Mouse (Mus musculus) MEL (cell line): ENCODE measurements at regions not wholly inside any gene's neighbourhood (a gene's known extent, or its start where the extent isn't known, plus 50 kb on each side); places are given as distances from the start of the nearest gene placed in this dataset.

ENCODE experiments used
- DNase-seq: peaks from one replicate; pipeline ENCODE4 v3.0.0; 2011; ENCODE audit warnings: low read depth, low spot score
- H3K27ac ChIP-seq: 2 replicates; pipeline ENCODE4 v1.5.1; 2012; ENCODE audit warnings: low read depth, mild to moderate bottlenecking, control low read depth, low read length, moderate library complexity; ENCODE audit not compliant: control insufficient read depth
- H3K27me3 ChIP-seq, 2 experiments: fragments of 150-350 bp in 1 of 2; sonication (generic) in 1 of 2; 2 replicates each; pipeline ENCODE4 v1.6.1; 2012; ENCODE audit warnings: low read length in 2 of 2, mild to moderate bottlenecking in 2 of 2, improper control_type of control experiment in 1 of 2, moderate library complexity in 1 of 2; ENCODE audit not compliant: insufficient read depth in 2 of 2, control insufficient read depth in 1 of 2
- H3K36me3 ChIP-seq, 2 experiments: 2 replicates each; pipeline ENCODE4 v1.6.1; 2012 to 2014; ENCODE audit warnings: low read length in 2 of 2, improper control_type of control experiment in 1 of 2, inconsistent platforms in 1 of 2, mild to moderate bottlenecking in 1 of 2; ENCODE audit not compliant: insufficient read depth in 2 of 2, control insufficient read depth in 1 of 2
- H3K4me1 ChIP-seq, 2 experiments: fragments of 150-350 bp in 1 of 2; sonication (generic) in 1 of 2; 2 replicates each; pipeline ENCODE4 v1.6.1; 2012; ENCODE audit warnings: low read length in 2 of 2, improper control_type of control experiment in 1 of 2, mild to moderate bottlenecking in 1 of 2; ENCODE audit not compliant: insufficient read depth in 2 of 2, control insufficient read depth in 1 of 2
- H3K4me3 ChIP-seq, 2 experiments: fragments of 150-350 bp in 1 of 2; sonication (generic) in 1 of 2; 2 replicates each; pipeline ENCODE4 v1.5.1; 2012; ENCODE audit warnings: low read depth in 2 of 2, low read length in 2 of 2, mild to moderate bottlenecking in 2 of 2, moderate library complexity in 2 of 2, control low read depth in 1 of 2, improper control_type of control experiment in 1 of 2; ENCODE audit not compliant: control insufficient read depth in 1 of 2, insufficient read depth in 1 of 2
- H3K79me2 ChIP-seq: 2 replicates; pipeline ENCODE4 v1.6.1; 2012; ENCODE audit warnings: mild to moderate bottlenecking, low read length, moderate library complexity; ENCODE audit not compliant: control insufficient read depth, poor library complexity, insufficient read depth
- H3K9ac ChIP-seq: 2 replicates; pipeline ENCODE4 v1.6.1; 2012; ENCODE audit warnings: low read depth, mild to moderate bottlenecking, control low read depth, low read length, moderate library complexity; ENCODE audit not compliant: control insufficient read depth, poor library complexity, severe bottlenecking
- H3K9me3 ChIP-seq: fragments of 150-350 bp; sonication (generic); replicated peaks from 2 replicates; pipeline ENCODE4 v1.6.1; 2012; ENCODE audit warnings: mild to moderate bottlenecking, low read length, improper control_type of control experiment, moderate library complexity; ENCODE audit not compliant: insufficient read depth
- BHLHE40 ChIP-seq: IDR thresholded peaks from 2 replicates; pipeline ENCODE4 v1.6.1; 2012; ENCODE audit warnings: low read depth, mild to moderate bottlenecking, inconsistent platforms, low read length, improper control_type of control experiment, borderline replicate concordance
- CHD1 ChIP-seq: IDR thresholded peaks from 2 replicates; pipeline ENCODE4 v1.6.1; 2012; ENCODE audit warnings: low read depth, mild to moderate bottlenecking, inconsistent platforms, low read length, improper control_type of control experiment
- CTCF ChIP-seq, 3 experiments: IDR thresholded peaks in 2 of 3; conservative IDR thresholded peaks in 1 of 3; 2 replicates each; pipeline ENCODE4 v1.5.1; 2011 to 2012; ENCODE audit warnings: low read length in 3 of 3, low read depth in 2 of 3, mild to moderate bottlenecking in 2 of 3, improper control_type of control experiment in 1 of 3, inconsistent platforms in 1 of 3, mixed read lengths in 1 of 3, moderate library complexity in 1 of 3; ENCODE audit not compliant: control insufficient read depth in 1 of 3, insufficient read depth in 1 of 3, poor library complexity in 1 of 3, severe bottlenecking in 1 of 3
- EP300 ChIP-seq, 2 experiments: IDR thresholded peaks; 2 replicates each; pipeline ENCODE4 v1.6.1; 2011; ENCODE audit warnings: improper control_type of control experiment in 2 of 2, low read length in 2 of 2, low read depth in 1 of 2, mild to moderate bottlenecking in 1 of 2
- ETS1 ChIP-seq: IDR thresholded peaks from 2 replicates; pipeline ENCODE4 v1.6.1; 2012; ENCODE audit warnings: low read depth, mild to moderate bottlenecking, inconsistent platforms, low read length, improper control_type of control experiment, moderate library complexity
- GABPA ChIP-seq: IDR thresholded peaks from 2 replicates; pipeline ENCODE4 v1.6.1; 2012; ENCODE audit warnings: low read depth, mild to moderate bottlenecking, inconsistent platforms, low read length, improper control_type of control experiment, moderate library complexity
- GATA1 ChIP-seq: IDR thresholded peaks from 2 replicates; pipeline ENCODE4 v1.6.1; 2011; ENCODE audit warnings: low read depth, low read length, improper control_type of control experiment
- HCFC1 ChIP-seq: IDR thresholded peaks from 2 replicates; pipeline ENCODE4 v1.6.1; 2012; ENCODE audit warnings: low read depth, mild to moderate bottlenecking, inconsistent platforms, low read length, improper control_type of control experiment, moderate library complexity
- MAFK ChIP-seq: IDR thresholded peaks from 2 replicates; pipeline ENCODE4 v1.6.1; 2011; ENCODE audit warnings: low read depth, mild to moderate bottlenecking, low read length, improper control_type of control experiment, borderline replicate concordance
- MAX ChIP-seq: IDR thresholded peaks from 2 replicates; pipeline ENCODE4 v1.6.1; 2011; ENCODE audit warnings: low read length, improper control_type of control experiment
- MAZ ChIP-seq: IDR thresholded peaks from 2 replicates; pipeline ENCODE4 v1.6.1; 2012; ENCODE audit warnings: low read depth, mild to moderate bottlenecking, inconsistent platforms, low read length, improper control_type of control experiment
- MYC ChIP-seq: IDR thresholded peaks from 2 replicates; pipeline ENCODE4 v1.6.1; 2011; ENCODE audit warnings: low read depth, mild to moderate bottlenecking, low read length, improper control_type of control experiment, moderate library complexity
- NRF1 ChIP-seq: IDR thresholded peaks from 2 replicates; pipeline ENCODE4 v1.6.1; 2014; ENCODE audit warnings: low read depth, mild to moderate bottlenecking, inconsistent platforms, low read length, improper control_type of control experiment, moderate library complexity; ENCODE audit not compliant: poor library complexity, insufficient read depth, severe bottlenecking
- RAD21 ChIP-seq: IDR thresholded peaks from 2 replicates; pipeline ENCODE4 v1.6.1; 2011; ENCODE audit warnings: mild to moderate bottlenecking, low read depth, low read length, improper control_type of control experiment
- RCOR1 ChIP-seq: IDR thresholded peaks from 2 replicates; pipeline ENCODE4 v1.6.1; 2012; ENCODE audit warnings: low read depth, mild to moderate bottlenecking, inconsistent platforms, low read length, improper control_type of control experiment
- SMC3 ChIP-seq: IDR thresholded peaks from 2 replicates; pipeline ENCODE4 v1.6.1; 2011; ENCODE audit warnings: low read depth, low read length, improper control_type of control experiment
- TCF12 ChIP-seq: IDR thresholded peaks from 2 replicates; pipeline ENCODE4 v1.6.1; 2014; ENCODE audit warnings: low read depth, mild to moderate bottlenecking, inconsistent platforms, low read length, improper control_type of control experiment, moderate library complexity
- USF2 ChIP-seq, 2 experiments: IDR thresholded peaks; 2 replicates each; pipeline ENCODE4 v1.6.1; 2011 to 2012; ENCODE audit warnings: improper control_type of control experiment in 2 of 2, low read length in 2 of 2, borderline replicate concordance in 1 of 2, inconsistent platforms in 1 of 2, low read depth in 1 of 2, mild to moderate bottlenecking in 1 of 2; ENCODE audit not compliant: insufficient read depth in 1 of 2
- ZC3H11A ChIP-seq: IDR thresholded peaks from 2 replicates; pipeline ENCODE4 v1.6.1; 2012; ENCODE audit warnings: low read depth, mild to moderate bottlenecking, inconsistent platforms, low read length, improper control_type of control experiment

- no peak for TF ChIP-seq RCOR1
- no peak for TF ChIP-seq MAX
- no peak for TF ChIP-seq BHLHE40
- TF ChIP-seq MYC: no peak
- no peak for TF ChIP-seq USF2 (IDR thresholded peaks at IDR 0.05; ENCODE audit: borderline replicate concordance in 1 of 2, insufficient read depth in 1 of 2, low read depth in 1 of 2, low read length in 2 of 2)
- TF ChIP-seq EP300 (IDR thresholded peaks at IDR 0.05; ENCODE audit: low read depth in 1 of 2, low read length in 2 of 2): no peak
- TF ChIP-seq, all 39 proteins: peak for 0
- Histone ChIP-seq H3K36me3 (no peaks in the 10 kb centered on the region), H3K4me3 (no peak overlapping the region), H3K79me2 (no peaks in the 10 kb centered on the region), H3K4me1 (no peaks in the 10 kb centered on the region), H3K27ac (no peak overlapping the region), H3K27me3 (no peaks in the 10 kb centered on the region), H3K9me3 (no peaks in the 10 kb centered on the region), H3K9ac (no peak overlapping the region)
- no peak for DNase-seq
Observed at GRCm38 (mm10) chr14:87864388-87865215, 448.2 kb downstream of the Tdrd3 start.

- no peak for DNase-seq
- H3K36me3 ChIP-seq: no peaks in the 10 kb centered on the region
- no peaks in the 10 kb centered on the region for H3K9me3 ChIP-seq
- no peak overlapping the region for H3K4me3 ChIP-seq
- no peaks in the 10 kb centered on the region for H3K79me2 ChIP-seq
- no peak overlapping the region for H3K9ac ChIP-seq
- no peaks in the 10 kb centered on the region for H3K27me3 ChIP-seq
- TF ChIP-seq ZC3H11A (no peak), USF2 (IDR thresholded peaks at IDR 0.05; ENCODE audit: borderline replicate concordance in 1 of 2, insufficient read depth in 1 of 2, low read depth in 1 of 2, low read length in 2 of 2) (no peak), GABPA (no peak), MYC (no peak), ETS1 (no peak), CHD1 (no peak), MAZ (no peak), NRF1 (no peak), RAD21 (no peak), MAFK (no peak), HCFC1 (no peak), TCF12 (no peak), GATA1 (no peak), SMC3 (no peak), CTCF (IDR thresholded peaks at IDR 0.05 in 2 of 3, conservative IDR thresholded peaks at IDR 0.05 in 1 of 3; ENCODE audit: control insufficient read depth in 1 of 3, insufficient read depth in 1 of 3, low read depth in 2 of 3, low read length in 3 of 3, poor library complexity in 1 of 3, severe bottlenecking in 1 of 3) (no peak)
- TF ChIP-seq, all 39 proteins: peak for 0
- no peak overlapping the region for H3K27ac ChIP-seq
- H3K4me1 ChIP-seq: no peaks in the 10 kb centered on the region
Observed at GRCm38 (mm10) chr14:87865216-87866202, 449.1 kb downstream of the Tdrd3 start.
